Mouse (Mus musculus) hindbrain, embryonic 10.5 days (tissue): Measurements from ENCODE around the gene Pin4. TPM values are rescaled to one million over a fixed set of nuclear protein-coding genes. Genes with fewer than 3 reads are reported as not detected.
"Not testable (repeated sequence)": the region's sequence is repeated elsewhere in the genome, so short reads cannot be mapped to it uniquely, and the experiment has no call there.

Source experiments
- DNase-seq: peaks from one replicate; pipeline ENCODE4 v3.0.0-alpha.2; 2017; ENCODE audit warnings: low spot score
- H3K27ac ChIP-seq: fragments of 300-500 bp; sonication (generic); 2 replicates; pipeline ENCODE4 v1.5.1; 2016; ENCODE audit warnings: mild to moderate bottlenecking, moderate library complexity
- H3K27me3 ChIP-seq: fragments of 300-500 bp; sonication (generic); 2 replicates; pipeline ENCODE4 v1.6.1; 2016; ENCODE audit warnings: mild to moderate bottlenecking; ENCODE audit not compliant: poor library complexity, insufficient read depth, severe bottlenecking
- H3K36me3 ChIP-seq: fragments of 300-500 bp; sonication (generic); 2 replicates; pipeline ENCODE4 v1.6.1; 2016; ENCODE audit warnings: mild to moderate bottlenecking, moderate library complexity
- H3K4me1 ChIP-seq: fragments of 300-500 bp; sonication (generic); replicated peaks from 2 replicates; pipeline ENCODE4 v1.6.1; 2016; ENCODE audit warnings: mild to moderate bottlenecking
- H3K4me3 ChIP-seq: fragments of 300-500 bp; sonication (generic); 2 replicates; pipeline ENCODE4 v1.5.1; 2016; ENCODE audit warnings: mild to moderate bottlenecking, moderate library complexity
- H3K9me3 ChIP-seq: fragments of 300-500 bp; sonication (generic); 2 replicates; pipeline ENCODE4 v1.6.1; 2016; ENCODE audit warnings: mild to moderate bottlenecking, moderate library complexity
- WGBS: fragments of 180-500 bp; shearing (Covaris S2); methylation state at CpG from one replicate; pipeline ENCODE4 v1.1.7; 2016; 5-methylcytosine and 5-hydroxymethylcytosine counted together
- polyA plus RNA-seq: library from polyadenylated mRNA; unstranded; fragments of >200 nt; fragmentation: Nextera tagmentation; extraction: Ambion mirVana; gene quantifications from 2 replicates; pipeline ENCODE4 v1.2.1, GENCODE M21; 2016

The Pin4 gene
- polyA plus RNA-seq, 1 experiment from 2014 or later: 85.5 TPM

- no peak overlapping the region for H3K4me3 ChIP-seq
- peaks cover 63% of the 10 kb centered on the region for H3K27me3 ChIP-seq
- DNase-seq: no peak
- H3K4me1 ChIP-seq: peaks cover 23% of the 10 kb centered on the region
- 87% methylated on average over 8 of the region's 8 CpGs for WGBS
- H3K36me3 ChIP-seq: no peaks in the 10 kb centered on the region
- no peaks in the 10 kb centered on the region for H3K9me3 ChIP-seq
- H3K27ac ChIP-seq: no peak overlapping the region; the same call in 1 of the 2 replicates
Observed at GRCm38 (mm10) chrX:102085798-102086443, 33.3 kb upstream of the Pin4 start.

GRCm38 (mm10) chrX:102090605-102091004 is 28.6 kb upstream of the Pin4 start:
- Histone ChIP-seq H3K27me3 (peaks cover 59% of the 10 kb centered on the region), H3K36me3 (no peaks in the 10 kb centered on the region), H3K4me3 (no peak overlapping the region), H3K4me1 (no peaks in the 10 kb centered on the region; the same call in 1 of the 2 replicates), H3K9me3 (no peaks in the 10 kb centered on the region), H3K27ac (no peak overlapping the region)
- DNase-seq: no peak
- 79% methylated on average over 3 of the region's 3 CpGs for WGBS

- WGBS: 83% methylated on average over 7 of the region's 7 CpGs
- Histone ChIP-seq H3K27ac (no peak overlapping the region), H3K4me1 (no peaks in the 10 kb centered on the region), H3K36me3 (no peaks in the 10 kb centered on the region), H3K4me3 (no peak overlapping the region), H3K9me3 (no peaks in the 10 kb centered on the region), H3K27me3 (peaks cover 33% of the 10 kb centered on the region)
- no peak for DNase-seq
Observed at GRCm38 (mm10) chrX:102094381-102094904, 24.8 kb upstream of the Pin4 start.

GRCm38 (mm10) chrX:102101886-102102285 is 17.4 kb upstream of the Pin4 start:
- 66% methylated on average over 7 of the region's 7 CpGs for WGBS
- Histone ChIP-seq H3K4me1 (peaks cover 10% of the 10 kb centered on the region), H3K27me3 (peaks cover 36% of the 10 kb centered on the region), H3K36me3 (no peaks in the 10 kb centered on the region), H3K27ac (no peak overlapping the region), H3K4me3 (no peak overlapping the region), H3K9me3 (no peaks in the 10 kb centered on the region)
- DNase-seq: no peak

- WGBS: 75% methylated on average over 2 of the region's 2 CpGs
- peaks cover 38% of the 10 kb centered on the region for H3K27me3 ChIP-seq
- H3K36me3 ChIP-seq, H3K4me1 ChIP-seq, H3K9me3 ChIP-seq, DNase-seq, H3K27ac ChIP-seq, H3K4me3 ChIP-seq: not testable (repeated sequence)
Observed at GRCm38 (mm10) chrX:102103830-102104229, 15.4 kb upstream of the Pin4 start.

GRCm38 (mm10) chrX:102109349-102109748 is 9.9 kb upstream of the Pin4 start:
- not testable (repeated sequence) for H3K36me3 ChIP-seq, DNase-seq, H3K9me3 ChIP-seq, H3K4me3 ChIP-seq, H3K4me1 ChIP-seq, H3K27ac ChIP-seq
- 88% methylated on average over 5 of the region's 5 CpGs for WGBS
- peaks cover 38% of the 10 kb centered on the region; the same call in 1 of the 2 replicates for H3K27me3 ChIP-seq

GRCm38 (mm10) chrX:102115676-102116075 is 3.6 kb upstream of the Pin4 start:
- 39% methylated on average over 4 of the region's 4 CpGs for WGBS
- no peak for DNase-seq
- Histone ChIP-seq H3K27me3 (peaks cover 36% of the 10 kb centered on the region), H3K9me3 (no peaks in the 10 kb centered on the region), H3K4me1 (peaks cover 8% of the 10 kb centered on the region), H3K4me3 (no peak overlapping the region), H3K27ac (peak overlapping the region; percentile 40; the same call in 1 of the 2 replicates), H3K36me3 (no peaks in the 10 kb centered on the region)

GRCm38 (mm10) chrX:102121321-102121720 is 2.1 kb downstream of the Pin4 start:
- peaks cover 6% of the 10 kb centered on the region; the same call in 1 of the 2 replicates for H3K27me3 ChIP-seq
- peaks cover 49% of the 10 kb centered on the region for H3K36me3 ChIP-seq
- no peak for DNase-seq

GRCm38 (mm10) chrX:102141157-102141556 is 21.9 kb downstream of the Pin4 start:
- Histone ChIP-seq H3K27ac (no peak overlapping the region), H3K4me3 (no peak overlapping the region), H3K9me3 (no peaks in the 10 kb centered on the region), H3K36me3 (peaks cover 49% of the 10 kb centered on the region), H3K27me3 (peaks cover 5% of the 10 kb centered on the region), H3K4me1 (no peaks in the 10 kb centered on the region)
- WGBS: 86% methylated on average over 1 of the region's 1 CpGs
- no peak for DNase-seq

More at GRCm38 (mm10) chrX:102121321-102121720, 2.1 kb downstream of the Pin4 start:
- no peaks in the 10 kb centered on the region for H3K9me3 ChIP-seq
- H3K4me3 ChIP-seq: no peak overlapping the region
- no peak overlapping the region for H3K27ac ChIP-seq
- H3K4me1 ChIP-seq: peaks cover 8% of the 10 kb centered on the region
- WGBS: 92% methylated on average over 2 of the region's 2 CpGs

GRCm38 (mm10) chrX:102156618-102157422 is 37.6 kb downstream of the Pin4 start, which contains the start of gene Ercc6l:
Gene Ercc6l (minus strand): TSS chrX:102157091.
- H3K27me3 ChIP-seq: 0 out of 2 replicates have a peak, but pooled peaks cover 2% of the 10 kb centered on the region
- H3K9me3 ChIP-seq: no peaks in the 10 kb centered on the region
- peaks cover 10% of the 10 kb centered on the region; the same call in 1 of the 2 replicates for H3K36me3 ChIP-seq
- DNase-seq: peak; percentile 90
- H3K4me1 ChIP-seq: no peaks in the 10 kb centered on the region
- WGBS: 19% methylated on average over 42 of the region's 42 CpGs
- peak within 1 kb of the TSS; percentile 58 for H3K4me3 ChIP-seq
- H3K27ac ChIP-seq: peak within 1 kb of the TSS; percentile 86

- WGBS: 55% methylated on average over 5 of the region's 5 CpGs
- Histone ChIP-seq H3K36me3 (peaks cover 5% of the 10 kb centered on the region; the same call in 1 of the 2 replicates), H3K9me3 (no peaks in the 10 kb centered on the region), H3K27ac (peak overlapping the region; percentile 86), H3K4me3 (peak overlapping the region; percentile 58), H3K27me3 (0 out of 2 replicates have a peak, but pooled peaks cover 2% of the 10 kb centered on the region), H3K4me1 (no peaks in the 10 kb centered on the region)
- DNase-seq: no peak
Observed at GRCm38 (mm10) chrX:102157423-102157791, 38.2 kb downstream of the Pin4 start.

- 45% methylated on average over 2 of the region's 2 CpGs for WGBS
- no peak overlapping the region for H3K27ac ChIP-seq
Observed at GRCm38 (mm10) chrX:102159778-102160177, 40.5 kb downstream of the Pin4 start.

GRCm38 (mm10) chrX:102160528-102160927 is 41.3 kb downstream of the Pin4 start:
- Histone ChIP-seq H3K4me3 (no peak overlapping the region), H3K27me3 (0 out of 2 replicates have a peak, but pooled peaks cover 5% of the 10 kb centered on the region), H3K4me1 (no peaks in the 10 kb centered on the region), H3K27ac (no peak overlapping the region), H3K9me3 (no peaks in the 10 kb centered on the region), H3K36me3 (no peaks in the 10 kb centered on the region)
- 81% methylated on average over 2 of the region's 2 CpGs for WGBS
- no peak for DNase-seq

More at GRCm38 (mm10) chrX:102159778-102160177, 40.5 kb downstream of the Pin4 start:
- no peaks in the 10 kb centered on the region for H3K36me3 ChIP-seq
- no peak overlapping the region for H3K4me3 ChIP-seq
- no peaks in the 10 kb centered on the region for H3K9me3 ChIP-seq
- H3K4me1 ChIP-seq: no peaks in the 10 kb centered on the region
- no peak for DNase-seq
- 0 out of 2 replicates have a peak, but pooled peaks cover 5% of the 10 kb centered on the region for H3K27me3 ChIP-seq
